Mouse (Mus musculus) stomach, postnatal 0 days (tissue): ENCODE measurements around the gene Nubpl. TPM values are rescaled to one million over a fixed set of nuclear protein-coding genes. Genes with fewer than 3 reads are reported as not detected.

ENCODE experiments used
- ATAC-seq: fragments of 200-750 bp; cut with Nextera tagmentation; 2 replicates; pipeline ENCODE4 v1.8.0; 2017; ENCODE audit not compliant: low FRiP score, low TSS enrichment
- DNase-seq: peaks from one replicate; pipeline ENCODE4 v3.0.0-alpha.2; 2016; ENCODE audit warnings: low spot score
- H3K27ac ChIP-seq: fragments of 300-500 bp; sonication (generic); replicated peaks from 2 replicates; pipeline ENCODE4 v1.5.1; 2014; ENCODE audit warnings: mild to moderate bottlenecking, control low read depth
- H3K27me3 ChIP-seq: fragments of 300-500 bp; sonication (generic); 2 replicates; pipeline ENCODE4 v1.6.1; 2014; ENCODE audit warnings: low read length; ENCODE audit not compliant: control insufficient read depth, insufficient read depth
- H3K36me3 ChIP-seq: fragments of 300-500 bp; sonication (generic); 2 replicates; pipeline ENCODE4 v1.6.1; 2014; ENCODE audit warnings: low read length, mixed read lengths; ENCODE audit not compliant: control insufficient read depth, insufficient read depth
- H3K4me1 ChIP-seq: fragments of 300-500 bp; sonication (generic); replicated peaks from 2 replicates; pipeline ENCODE4 v1.6.1; 2014; ENCODE audit warnings: antibody characterized with exemption; ENCODE audit not compliant: control insufficient read depth, insufficient read depth
- H3K4me2 ChIP-seq: fragments of 300-500 bp; sonication (generic); replicated peaks from 2 replicates; pipeline ENCODE4 v1.6.1; 2014; ENCODE audit warnings: low read depth, mild to moderate bottlenecking, control low read depth, moderate library complexity
- H3K4me3 ChIP-seq: fragments of 300-500 bp; sonication (generic); 2 replicates; pipeline ENCODE4 v1.5.1; 2014; ENCODE audit warnings: low read depth, low read length, control low read depth
- H3K9ac ChIP-seq: fragments of 300-500 bp; sonication (generic); 2 replicates; pipeline ENCODE4 v1.6.1; 2014; ENCODE audit warnings: mild to moderate bottlenecking, low read length, control low read depth, mixed read lengths
- H3K9me3 ChIP-seq: fragments of 300-500 bp; sonication (generic); 2 replicates; pipeline ENCODE4 v1.6.1; 2016; ENCODE audit warnings: low read length; ENCODE audit not compliant: control insufficient read depth
- CTCF ChIP-seq: IDR thresholded peaks from 2 replicates; pipeline ENCODE4 v1.5.1; 2016; ENCODE audit warnings: antibody characterized with exemption, low read depth, mild to moderate bottlenecking, moderate library complexity
- EP300 ChIP-seq: optimal IDR thresholded peaks from 2 replicates; pipeline ENCODE3; 2016; ENCODE audit warnings: antibody characterized with exemption
- WGBS: fragments of 180-500 bp; shearing (Covaris S2); extraction: QIAGEN DNeasy Blood & Tissue Kit; methylation state at CpG from one replicate; pipeline ENCODE4 v1.1.7; 2014; 5-methylcytosine and 5-hydroxymethylcytosine counted together
- polyA plus RNA-seq: library from polyadenylated mRNA; unstranded; fragments of >200 nt; fragmentation: Nextera tagmentation; extraction: Ambion mirVana; gene quantifications from 2 replicates; pipeline ENCODE4 v1.2.1, GENCODE M21; 2015

The Nubpl gene
- polyA plus RNA-seq, 1 experiment from 2014 or later, result 6.1 TPM

- H3K4me1 ChIP-seq, result no peaks in the 10 kb centered on the region
- no peak for ATAC-seq
- TF ChIP-seq CTCF (peak; percentile 23; the same call in 1 of the 2 replicates), EP300 (no peak)
These were observed 183.7 kb downstream of the Nubpl start for GRCm38 (mm10) chr12:52281232-52281631.

GRCm38 (mm10) chr12:52284471-52284870, 186.9 kb downstream of the Nubpl start:
- TF ChIP-seq EP300 (no peak), CTCF (peak; percentile 41)
- H3K27me3 ChIP-seq, result no peaks in the 10 kb centered on the region
- H3K9me3 ChIP-seq, result no peaks in the 10 kb centered on the region
- no peak for ATAC-seq
- no peak overlapping the region for H3K9ac ChIP-seq
- no peaks in the 10 kb centered on the region for H3K36me3 ChIP-seq
- no peak overlapping the region for H3K4me2 ChIP-seq
- DNase-seq, result no peak
- H3K27ac ChIP-seq, result no peak overlapping the region
- H3K4me3 ChIP-seq, result no peak overlapping the region
- peaks cover 4% of the 10 kb centered on the region; the same call in 1 of the 2 replicates for H3K4me1 ChIP-seq

More at GRCm38 (mm10) chr12:52281232-52281631, 183.7 kb downstream of the Nubpl start:
- Histone ChIP-seq H3K27me3 (no peaks in the 10 kb centered on the region), H3K4me3 (no peak overlapping the region), H3K9ac (no peak overlapping the region), H3K4me2 (no peak overlapping the region), H3K36me3 (no peaks in the 10 kb centered on the region), H3K9me3 (no peaks in the 10 kb centered on the region), H3K27ac (no peak overlapping the region)
- WGBS, result 53% methylated on average over 1 of the region's 1 CpGs
- DNase-seq, result no peak

GRCm38 (mm10) chr12:52286802-52287201, 189.3 kb downstream of the Nubpl start:
- Histone ChIP-seq H3K27ac (no peak overlapping the region), H3K36me3 (no peaks in the 10 kb centered on the region), H3K9ac (no peak overlapping the region), H3K4me1 (peaks cover 4% of the 10 kb centered on the region; the same call in 1 of the 2 replicates), H3K9me3 (no peaks in the 10 kb centered on the region), H3K4me3 (no peak overlapping the region), H3K4me2 (no peak overlapping the region), H3K27me3 (no peaks in the 10 kb centered on the region)
- DNase-seq (no peak), ATAC-seq (no peak)
- 93% methylated on average over 3 of the region's 3 CpGs for WGBS
- TF ChIP-seq EP300 (no peak), CTCF (no peak)

GRCm38 (mm10) chr12:52288537-52288936, 191.0 kb downstream of the Nubpl start:
- ATAC-seq, result no peak; the same call in 1 of the 2 replicates
- DNase-seq, result no peak
- Histone ChIP-seq H3K9ac (no peak overlapping the region), H3K9me3 (no peaks in the 10 kb centered on the region), H3K4me1 (peaks cover 4% of the 10 kb centered on the region; the same call in 1 of the 2 replicates), H3K27me3 (no peaks in the 10 kb centered on the region), H3K4me3 (no peak overlapping the region), H3K36me3 (no peaks in the 10 kb centered on the region), H3K27ac (no peak overlapping the region), H3K4me2 (no peak overlapping the region)
- 59% methylated on average over 4 of the region's 4 CpGs for WGBS
- no peak for TF ChIP-seq CTCF

- H3K27ac ChIP-seq, result no peak overlapping the region
- H3K4me2 ChIP-seq, result no peak overlapping the region
- ATAC-seq (no peak), DNase-seq (no peak)
- no peak for TF ChIP-seq EP300
- TF ChIP-seq CTCF, result no peak
- peaks cover 4% of the 10 kb centered on the region; the same call in 1 of the 2 replicates for H3K4me1 ChIP-seq
- no peaks in the 10 kb centered on the region for H3K9me3 ChIP-seq
- no peaks in the 10 kb centered on the region for H3K27me3 ChIP-seq
- H3K4me3 ChIP-seq, result no peak overlapping the region
- 46% methylated on average over 11 of the region's 11 CpGs for WGBS
- no peaks in the 10 kb centered on the region for H3K36me3 ChIP-seq
- H3K9ac ChIP-seq, result no peak overlapping the region
These were observed 191.5 kb downstream of the Nubpl start for GRCm38 (mm10) chr12:52288941-52289567.

GRCm38 (mm10) chr12:52289594-52289993, 192.1 kb downstream of the Nubpl start:
- Histone ChIP-seq H3K27ac (no peak overlapping the region), H3K4me3 (no peak overlapping the region), H3K4me1 (peaks cover 4% of the 10 kb centered on the region; the same call in 1 of the 2 replicates), H3K36me3 (no peaks in the 10 kb centered on the region), H3K4me2 (no peak overlapping the region), H3K9ac (no peak overlapping the region), H3K9me3 (no peaks in the 10 kb centered on the region), H3K27me3 (no peaks in the 10 kb centered on the region)
- ATAC-seq (no peak), DNase-seq (no peak)
- 59% methylated on average over 10 of the region's 10 CpGs for WGBS
- TF ChIP-seq CTCF (no peak), EP300 (no peak)
